Mouse (Mus musculus) cerebellum, adult 2 months (tissue): ENCODE data around the gene Slc25a12. TPM values are rescaled to one million over a fixed set of nuclear protein-coding genes. Genes with fewer than 3 reads are reported as not detected.

Experiments
- DNase-seq, 2 experiments: peaks; one replicate each; pipeline ENCODE4 v3.0.0; 2021
- H3K27ac ChIP-seq: fragments of 200-500 bp; 2 replicates; pipeline ENCODE4 v1.5.1; 2012; ENCODE audit warnings: low read length, control low read depth, inconsistent platforms; ENCODE audit not compliant: insufficient read depth
- H3K27me3 ChIP-seq: fragments of 200-500 bp; 2 replicates; pipeline ENCODE4 v1.6.1; 2012; ENCODE audit warnings: inconsistent platforms, mild to moderate bottlenecking, low read length, moderate library complexity; ENCODE audit not compliant: control insufficient read depth, insufficient read depth
- H3K4me1 ChIP-seq: fragments of 200-500 bp; 2 replicates; pipeline ENCODE4 v1.6.1; 2011; ENCODE audit warnings: low read length; ENCODE audit not compliant: control insufficient read depth, insufficient read depth
- H3K4me3 ChIP-seq: fragments of 200-500 bp; replicated peaks from 2 replicates; pipeline ENCODE3; 2011; ENCODE audit warnings: mild to moderate bottlenecking, low read depth, low read length, control low read depth; ENCODE audit not compliant: insufficient read depth
- CTCF ChIP-seq: fragments of 200-500 bp; IDR thresholded peaks from 2 replicates; pipeline ENCODE4 v1.5.1; 2011; ENCODE audit warnings: low read depth, mild to moderate bottlenecking, control low read depth, low read length, moderate library complexity, borderline replicate concordance; ENCODE audit not compliant: insufficient read depth
- POLR2A ChIP-seq: fragments of 200-500 bp; IDR thresholded peaks from 2 replicates; pipeline ENCODE4 v1.6.1; 2011; ENCODE audit warnings: low read length, control low read depth, borderline replicate concordance; ENCODE audit not compliant: insufficient read depth
- WGBS: fragments of 180-500 bp; shearing (Covaris S2); methylation state at CpG from one replicate; pipeline ENCODE4 v1.1.7; 2018; 5-methylcytosine and 5-hydroxymethylcytosine counted together
- polyA plus RNA-seq: library from polyadenylated mRNA; depleted of rRNA; stranded (reverse); fragments of >200 nt; gene quantifications from 2 replicates; pipeline ENCODE4 v1.2.3, GENCODE M21; 2012

Gene Slc25a12
- polyA plus RNA-seq, 1 experiment = 139 TPM

DNA sequence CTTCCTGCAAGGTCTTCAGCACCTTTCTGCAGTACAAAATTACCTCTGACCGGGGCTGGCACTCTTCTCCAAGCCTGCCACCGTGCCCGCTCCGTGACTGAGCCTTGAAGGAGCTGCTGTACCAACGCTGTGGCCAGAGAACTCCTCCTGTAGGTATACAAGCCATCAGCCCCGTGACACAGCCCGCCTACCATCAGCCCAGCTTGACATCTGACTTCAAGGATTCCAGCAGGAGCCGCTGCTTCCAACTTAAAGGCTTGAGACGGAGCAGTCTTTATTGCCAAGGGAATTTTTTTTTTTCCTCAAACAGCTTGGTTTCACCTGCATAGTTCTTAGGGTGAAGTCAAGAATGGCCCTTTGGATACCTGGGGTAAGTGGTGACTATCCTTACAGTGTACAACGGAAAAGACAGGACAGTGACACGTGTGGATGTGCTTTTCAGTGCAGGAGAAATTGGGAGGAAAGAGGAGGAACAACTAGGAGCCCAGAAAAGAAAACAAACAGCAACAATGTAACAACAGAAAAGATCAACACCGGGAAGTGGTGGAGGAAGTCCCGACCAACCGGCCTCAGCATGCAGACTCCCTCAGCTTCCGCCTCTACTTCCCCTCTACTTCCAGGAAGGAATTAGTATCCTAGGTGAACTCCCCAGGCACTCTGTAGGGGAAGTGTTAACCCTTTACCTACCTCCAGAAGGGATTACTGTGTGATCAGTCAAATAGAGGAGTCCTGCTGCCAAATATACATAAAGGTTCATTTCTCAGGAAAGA lies 39.0 kb downstream of the Slc25a12 start:
- Histone ChIP-seq H3K4me1 (0 out of 2 replicates have a peak, but pooled peaks cover 2% of the 10 kb centered on the region), H3K27me3 (no peaks in the 10 kb centered on the region), H3K27ac (no peak overlapping the region), H3K4me3 (no peak overlapping the region)
- no peak for DNase-seq
- 66% methylated on average over 15 of the region's 15 CpGs for WGBS
- no peak for TF ChIP-seq POLR2A
- no peak for TF ChIP-seq CTCF

DNA sequence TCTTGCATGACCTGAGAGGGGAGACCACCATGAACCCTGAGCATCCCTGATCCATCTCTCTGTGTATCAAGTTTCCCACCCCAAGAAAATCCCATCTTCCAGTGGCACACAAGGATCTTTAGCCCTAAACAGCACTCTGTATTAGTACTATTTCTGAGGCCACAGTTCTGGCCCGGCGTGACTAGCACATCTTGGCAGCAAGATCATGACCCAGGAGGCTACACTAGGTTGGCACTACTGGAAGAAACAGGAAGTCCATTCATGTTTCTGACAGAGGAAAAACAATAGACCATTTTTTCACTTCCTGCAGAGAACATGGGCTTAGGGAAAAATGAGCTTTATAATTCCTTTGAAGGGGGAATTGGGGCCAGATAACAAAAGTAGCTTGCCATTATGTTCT lies 39.8 kb downstream of the Slc25a12 start:
- no peak overlapping the region for H3K27ac ChIP-seq
- no peak for DNase-seq
- 31% methylated on average over 2 of the region's 2 CpGs for WGBS
- H3K4me1 ChIP-seq = 0 out of 2 replicates have a peak, but pooled peaks cover 2% of the 10 kb centered on the region
- no peak overlapping the region for H3K4me3 ChIP-seq
- H3K27me3 ChIP-seq = no peaks in the 10 kb centered on the region
- TF ChIP-seq POLR2A (no peak), CTCF (no peak)

DNA sequence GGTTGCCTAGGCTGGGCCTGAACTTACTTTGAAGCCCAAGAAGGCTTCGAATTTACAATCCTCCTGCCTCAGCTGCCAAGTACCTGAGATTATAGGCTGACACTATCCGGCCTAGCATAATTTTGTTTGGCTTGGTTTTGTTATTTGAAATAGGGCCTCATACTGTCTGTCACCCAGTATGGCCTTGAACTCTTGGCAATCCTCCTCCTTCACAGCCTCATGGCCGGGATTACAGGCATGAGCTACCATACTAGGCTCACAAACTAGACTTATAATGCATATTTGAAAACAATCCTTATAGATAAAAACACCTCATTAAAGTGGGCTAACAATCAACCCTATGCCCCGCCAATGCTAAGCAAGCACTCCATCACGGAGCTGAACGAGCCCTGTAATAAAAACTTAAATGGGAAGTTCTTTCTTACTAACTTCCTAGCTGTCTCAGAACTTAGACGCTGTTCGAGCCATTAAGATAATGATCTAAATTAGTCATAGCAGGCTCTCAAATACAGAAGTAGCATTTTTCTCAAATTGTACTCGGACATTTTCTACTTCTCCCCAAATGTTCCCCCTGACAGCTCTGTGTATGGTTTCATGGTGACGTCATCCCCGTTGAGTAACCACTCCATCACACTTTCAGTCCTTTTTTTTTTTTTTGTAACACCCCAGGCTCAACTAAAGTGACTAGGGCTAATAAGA lies 40.6 kb downstream of the Slc25a12 start:
- 90% methylated on average over 11 of the region's 11 CpGs for WGBS
- H3K4me1 ChIP-seq = 0 out of 2 replicates have a peak, but pooled peaks cover 2% of the 10 kb centered on the region
- H3K27me3 ChIP-seq = no peaks in the 10 kb centered on the region
- no peak for DNase-seq
- H3K27ac ChIP-seq = no peak overlapping the region
- H3K4me3 ChIP-seq = no peak overlapping the region
- TF ChIP-seq CTCF (no peak), POLR2A (no peak)

DNA sequence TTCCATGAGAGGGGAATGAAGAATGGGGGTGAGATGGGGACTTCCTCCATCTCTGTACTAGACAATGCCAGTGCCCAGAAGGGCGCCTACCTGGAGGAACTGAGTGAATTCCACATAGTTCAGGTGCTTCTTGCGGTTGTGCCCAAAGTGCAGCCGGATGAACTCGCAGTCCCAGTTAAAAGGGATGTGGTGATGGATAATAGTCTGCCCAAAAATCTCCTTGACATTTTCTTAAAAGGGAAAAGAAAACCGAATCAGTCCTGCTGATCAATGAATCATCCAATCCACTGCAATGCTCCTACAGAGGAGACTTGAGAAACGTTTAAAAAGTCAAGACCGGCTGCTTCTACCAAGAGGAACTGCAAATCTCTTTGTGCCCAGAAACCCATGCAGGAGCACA lies 43.7 kb downstream of the Slc25a12 start:
- H3K27ac ChIP-seq = no peak overlapping the region
- no peak overlapping the region for H3K4me3 ChIP-seq
- TF ChIP-seq POLR2A = no peak
- TF ChIP-seq CTCF = no peak
- no peaks in the 10 kb centered on the region for H3K4me1 ChIP-seq
- H3K27me3 ChIP-seq = no peaks in the 10 kb centered on the region
- no peak for DNase-seq
- WGBS = 93% methylated on average over 7 of the region's 7 CpGs

DNA sequence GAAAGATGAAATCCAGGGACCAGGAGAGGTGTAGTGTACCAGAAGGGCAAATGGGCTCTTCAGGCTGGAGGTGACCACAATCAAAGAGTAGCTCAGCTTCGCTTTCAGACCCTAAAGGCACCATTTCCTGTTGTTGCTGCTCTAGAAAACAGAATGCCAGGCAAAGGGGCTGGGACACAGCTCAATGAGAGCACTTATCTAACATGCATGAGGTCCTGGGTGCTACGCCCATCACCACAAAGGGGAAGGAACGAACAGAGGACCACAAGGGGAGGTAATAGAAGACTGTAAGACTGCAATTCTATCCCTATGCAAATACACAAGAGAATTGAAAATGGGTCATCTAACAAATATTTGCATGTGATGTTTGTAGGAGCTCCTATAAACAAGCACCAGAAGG lies 46.1 kb downstream of the Slc25a12 start:
- no peak overlapping the region for H3K4me3 ChIP-seq
- TF ChIP-seq CTCF (no peak), POLR2A (no peak)
- no peaks in the 10 kb centered on the region for H3K27me3 ChIP-seq
- H3K4me1 ChIP-seq = no peaks in the 10 kb centered on the region
- no peak overlapping the region for H3K27ac ChIP-seq
- 97% methylated on average over 3 of the region's 3 CpGs for WGBS
- DNase-seq = no peak

DNA sequence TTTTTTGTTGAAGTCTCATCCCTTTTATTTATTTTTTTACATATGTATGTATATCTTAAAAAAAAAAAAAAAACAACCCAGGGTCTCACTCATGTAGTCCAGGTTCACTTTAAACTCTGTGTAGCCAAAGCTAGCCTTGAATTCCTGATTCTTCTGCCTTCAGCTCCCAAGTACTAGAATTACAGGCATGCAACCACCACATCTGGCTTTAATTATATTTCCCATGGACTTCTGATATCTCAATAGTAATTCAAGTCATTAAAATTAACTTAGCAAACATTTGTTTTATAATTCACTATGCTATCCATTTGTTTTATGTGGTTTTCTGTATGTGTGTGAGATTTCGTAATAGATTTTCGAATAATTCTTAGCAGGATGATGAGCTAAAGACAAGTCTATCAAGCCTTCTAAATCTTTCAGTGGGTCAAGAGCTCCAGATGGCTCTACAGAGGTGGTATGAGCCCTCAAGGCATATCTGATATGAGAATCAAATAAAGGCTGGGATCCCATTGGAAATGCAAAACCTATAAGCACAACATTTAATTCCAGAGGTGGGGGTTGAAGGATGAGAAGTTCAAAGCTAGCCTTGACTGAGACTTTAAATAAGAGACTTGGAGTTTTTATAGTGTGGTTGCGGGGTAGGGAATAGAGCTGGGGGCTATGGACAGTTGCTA lies 51.3 kb downstream of the Slc25a12 start:
- H3K4me1 ChIP-seq = no peaks in the 10 kb centered on the region
- 95% methylated on average over 3 of the region's 3 CpGs for WGBS
- no peak overlapping the region for H3K4me3 ChIP-seq
- H3K27ac ChIP-seq = no peak overlapping the region
- H3K27me3 ChIP-seq = no peaks in the 10 kb centered on the region
- no peak for TF ChIP-seq POLR2A
- TF ChIP-seq CTCF = no peak
- DNase-seq = no peak

DNA sequence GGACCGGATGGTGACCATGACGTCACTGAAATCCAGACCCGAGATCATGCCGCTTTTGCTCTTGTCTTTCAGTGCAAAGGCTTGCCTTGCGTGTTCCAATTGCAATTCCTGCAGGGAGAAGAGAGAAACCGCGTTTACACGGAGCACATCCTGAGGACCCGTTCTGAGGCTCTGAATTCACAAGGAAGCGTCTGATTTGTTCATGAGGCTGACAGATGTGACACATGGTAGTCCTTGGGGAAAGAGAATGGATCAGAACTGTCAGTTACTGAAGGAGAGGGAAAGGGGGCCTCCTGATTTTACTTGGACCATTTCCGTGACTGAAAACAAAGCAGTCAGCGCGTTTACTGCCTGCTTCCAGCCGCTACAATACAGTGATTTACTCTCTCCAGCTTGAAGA lies 52.5 kb downstream of the Slc25a12 start:
- Histone ChIP-seq H3K27ac (no peak overlapping the region), H3K4me3 (no peak overlapping the region), H3K27me3 (no peaks in the 10 kb centered on the region), H3K4me1 (no peaks in the 10 kb centered on the region)
- 55% methylated on average over 14 of the region's 14 CpGs for WGBS
- TF ChIP-seq POLR2A (no peak), CTCF (no peak)
- no peak for DNase-seq
